Mouse (Mus musculus) neutrophil, adult 5-6 weeks (primary cell): ENCODE measurements around the gene Matn4. TPM values are rescaled to one million over a fixed set of nuclear protein-coding genes. Genes with fewer than 3 reads are reported as not detected.
"Not testable (repeated sequence)": the region's sequence is repeated elsewhere in the genome, so short reads cannot be mapped to it uniquely, and the experiment has no call there.

Experiments
- ATAC-seq: fragments of 151-379, 151-347 bp; 2 replicates; pipeline ENCODE4 v1.8.0; 2017; ENCODE audit warnings: mild to moderate bottlenecking, moderate TSS enrichment; ENCODE audit not compliant: insufficient number of reproducible peaks, poor library complexity, low FRiP score, severe bottlenecking; ENCODE audit errors: extremely low read depth
- total RNA-seq: library from RNA; stranded (forward); fragments of 200-1000 nt; gene quantifications from 2 replicates; pipeline ENCODE4 v1.2.3, GENCODE M21; 2017

Matn4 gene
- total RNA-seq, 1 experiment from 2014 or later, result not detected

- ATAC-seq, result not testable (repeated sequence)
Observed at GRCm38 (mm10) chr2:164343732-164344131, 61.2 kb downstream of the Matn4 start.

Other genes starting within 250 kb of the Matn4 start
- not detected in 2 replicates for gene Kcns1, start 234.0 kb downstream of the Matn4 start, total RNA-seq
- gene Wfdc5, start 222.4 kb downstream of the Matn4 start, total RNA-seq, result not detected in 2 replicates
- not detected in 2 replicates for gene Wfdc12, start 214.6 kb downstream of the Matn4 start, total RNA-seq
- gene Wfdc15a, start 205.0 kb downstream of the Matn4 start, total RNA-seq, result not detected in 2 replicates
- not detected in 2 replicates for gene Wfdc15b, start 183.5 kb downstream of the Matn4 start, total RNA-seq
- not detected in 2 replicates for gene Svs2, start 166.7 kb downstream of the Matn4 start, total RNA-seq
- gene Svs3b, start 148.5 kb downstream of the Matn4 start, total RNA-seq, result not detected in 2 replicates
- gene Svs4, start 126.7 kb downstream of the Matn4 start, total RNA-seq, result not detected in 2 replicates
- gene Svs3a, start 115.9 kb downstream of the Matn4 start, total RNA-seq, result not detected in 2 replicates
- not detected in 2 replicates for gene Svs6, start 88.4 kb downstream of the Matn4 start, total RNA-seq
- not detected in 2 replicates for gene Svs5, start 72.4 kb downstream of the Matn4 start, total RNA-seq
- gene Slpi, start 16.1 kb downstream of the Matn4 start, total RNA-seq, result 327 and 410 TPM in 2 replicates
- 0.37 and 0.47 TPM in 2 replicates for gene Rbpjl, start 2.0 kb downstream of the Matn4 start, total RNA-seq
- 61.3 and 73.7 TPM in 2 replicates for gene Sdc4, start 38.7 kb upstream of the Matn4 start, total RNA-seq
- 26.4 and 33.5 TPM in 2 replicates for gene Sys1, start 51.8 kb upstream of the Matn4 start, total RNA-seq
- gene Gm20458, start 55.8 kb upstream of the Matn4 start, total RNA-seq, result not detected in 2 replicates
- not detected in 2 replicates for gene Trp53tg5, start 68.6 kb upstream of the Matn4 start, total RNA-seq
- gene Dbndd2, start 80.9 kb upstream of the Matn4 start, total RNA-seq, result 1.3 and 2.3 TPM in 2 replicates
- 26.2 and 29.7 TPM in 2 replicates for gene Pigt, start 92.4 kb upstream of the Matn4 start, total RNA-seq
- gene Wfdc2, start 157.3 kb upstream of the Matn4 start, total RNA-seq, result not detected in 2 replicates
- gene Spint3, start 168.3 kb upstream of the Matn4 start, total RNA-seq, result not detected in 2 replicates
- gene Wfdc6a, start 180.3 kb upstream of the Matn4 start, total RNA-seq, result not detected in 2 replicates
- not detected in 2 replicates for gene Eppin, start 188.4 kb upstream of the Matn4 start, total RNA-seq
- not detected in 2 replicates for gene Wfdc6b, start 208.4 kb upstream of the Matn4 start, total RNA-seq
- not detected in 2 replicates for gene Wfdc8, start 208.5 kb upstream of the Matn4 start, total RNA-seq
- not detected in 2 replicates for gene Wfdc16, start 233.6 kb upstream of the Matn4 start, total RNA-seq